Mouse (Mus musculus): ENCODE results near the gene Bub1b.

DNA sequence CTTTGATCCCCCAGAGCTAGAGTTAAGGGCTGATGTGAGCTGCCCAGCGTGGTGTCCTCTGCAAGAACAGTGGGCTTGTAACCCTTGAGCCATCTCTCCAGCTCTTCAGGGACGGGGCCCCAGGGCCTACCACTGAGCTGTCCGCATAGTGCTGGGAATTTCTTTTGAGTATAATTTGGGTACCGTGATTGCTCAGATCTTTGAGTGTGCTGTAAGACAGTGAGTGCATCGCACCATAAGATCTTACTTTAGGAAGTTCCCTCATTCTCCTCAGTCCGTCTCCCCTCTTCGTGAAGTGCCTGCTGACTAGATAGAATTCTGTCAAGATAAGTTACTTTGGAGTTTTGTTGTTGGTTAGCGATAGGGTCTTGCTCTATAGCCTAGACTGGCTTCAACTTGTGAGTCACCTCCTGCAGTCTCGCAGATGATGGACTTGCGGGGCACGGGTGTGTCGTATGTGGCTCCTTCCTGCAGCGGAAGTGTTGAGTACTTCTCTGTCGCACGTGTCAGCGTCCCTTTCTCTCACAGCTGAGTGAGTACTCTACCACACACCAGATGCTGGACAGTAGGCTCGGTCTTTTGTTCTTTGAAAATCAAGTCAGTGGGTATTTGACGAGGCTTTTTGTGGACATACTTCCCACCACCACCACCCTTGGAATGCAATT is 3.7 kb downstream of the Bub1b start:
- TF ChIP-seq CTCF (IDR thresholded peaks at IDR 0.05; ENCODE audit: borderline replicate concordance, insufficient read depth, low read length) (no peak), POLR2A (IDR thresholded peaks at IDR 0.05; ENCODE audit: low read depth, low read length) (no peak)
